Mouse (Mus musculus): ENCODE results near the gene Olfr998. TPM values are rescaled to one million over a fixed set of nuclear protein-coding genes. Genes with fewer than 3 reads are reported as not detected.
A peak's percentile ranks its signal among the peaks of the same experiment; 100 is the strongest.
"Not testable (repeated sequence)": the region's sequence is repeated elsewhere in the genome, so short reads cannot be mapped to it uniquely, and the experiment has no call there.

Gene Olfr998
- total RNA-seq (2012; rRNA removed) (not detected in 2 replicates), polyA plus RNA-seq (2012; ENCODE audit: insufficient read depth in 1 of 2, insufficient read length in 2 of 2, low read depth in 1 of 2, low replicate concordance in 2 of 2, missing spikeins in 1 of 2) (not detected)

GRCm38 (mm10) chr2:85588648-85589047 lies at the start of gene Olfr998:
Olfr998 (plus strand) TSS chr2:85588948.
- not testable (repeated sequence) for H3K36me3 ChIP-seq (ENCODE audit: control insufficient read depth in 1 of 2, insufficient read depth in 2 of 2, low read length in 2 of 2); H3K27ac ChIP-seq (ENCODE audit: control insufficient read depth, low read depth, low read length); H3K79me2 ChIP-seq (ENCODE audit: control insufficient read depth, insufficient read depth, low read length, poor library complexity); H3K9me3 ChIP-seq (replicated peaks; ENCODE audit: insufficient read depth, low read length); DNase-seq (ENCODE audit: low read depth, low spot score); H3K27me3 ChIP-seq (ENCODE audit: control insufficient read depth in 1 of 2, insufficient read depth in 2 of 2, low read length in 2 of 2); H3K4me1 ChIP-seq (ENCODE audit: control insufficient read depth in 1 of 2, insufficient read depth in 2 of 2, low read length in 2 of 2); H3K4me3 ChIP-seq (ENCODE audit: control insufficient read depth in 1 of 2, insufficient read depth in 1 of 2, low read depth in 2 of 2, low read length in 2 of 2); H3K9ac ChIP-seq (ENCODE audit: control insufficient read depth, low read depth, low read length, poor library complexity, severe bottlenecking)

- Histone ChIP-seq H3K36me3 (ENCODE audit: control insufficient read depth in 1 of 2, insufficient read depth in 2 of 2, low read length in 2 of 2) (no peaks in the 10 kb centered on the region), H3K27me3 (ENCODE audit: control insufficient read depth in 1 of 2, insufficient read depth in 2 of 2, low read length in 2 of 2) (no peaks in the 10 kb centered on the region), H3K27ac (ENCODE audit: control insufficient read depth, low read depth, low read length) (no peak overlapping the region), H3K4me3 (ENCODE audit: control insufficient read depth in 1 of 2, insufficient read depth in 1 of 2, low read depth in 2 of 2, low read length in 2 of 2) (no peak overlapping the region), H3K9me3 (replicated peaks; ENCODE audit: insufficient read depth, low read length) (no peaks in the 10 kb centered on the region), H3K4me1 (ENCODE audit: control insufficient read depth in 1 of 2, insufficient read depth in 2 of 2, low read length in 2 of 2) (no peaks in the 10 kb centered on the region), H3K9ac (ENCODE audit: control insufficient read depth, low read depth, low read length, poor library complexity, severe bottlenecking) (no peak overlapping the region), H3K79me2 (ENCODE audit: control insufficient read depth, insufficient read depth, low read length, poor library complexity) (no peaks in the 10 kb centered on the region)
- no peak for DNase-seq (ENCODE audit: low read depth, low spot score)
- TF ChIP-seq POLR2AphosphoS5 (IDR thresholded peaks at IDR 0.05; ENCODE audit: borderline replicate concordance, low read depth, low read length) = no peak
These were observed 33.9 kb upstream of the Olfr998 start for GRCm38 (mm10) chr2:85554806-85555205.

GRCm38 (mm10) chr2:85560226-85560625 lies 28.5 kb upstream of the Olfr998 start:
- H3K4me1 ChIP-seq (ENCODE audit: control insufficient read depth in 1 of 2, insufficient read depth in 2 of 2, low read length in 2 of 2) = no peaks in the 10 kb centered on the region; a peak in 1 of 4 replicates
- H3K9me3 ChIP-seq (replicated peaks; ENCODE audit: insufficient read depth, low read length) = no peaks in the 10 kb centered on the region
- no peaks in the 10 kb centered on the region; a peak in 1 of 4 replicates for H3K36me3 ChIP-seq (ENCODE audit: control insufficient read depth in 1 of 2, insufficient read depth in 2 of 2, low read length in 2 of 2)
- peak; percentile 42 for DNase-seq (ENCODE audit: low read depth, low spot score)
- no peak overlapping the region for H3K27ac ChIP-seq (ENCODE audit: control insufficient read depth, low read depth, low read length)
- no peaks in the 10 kb centered on the region for H3K79me2 ChIP-seq (ENCODE audit: control insufficient read depth, insufficient read depth, low read length, poor library complexity)
- H3K27me3 ChIP-seq (ENCODE audit: control insufficient read depth in 1 of 2, insufficient read depth in 2 of 2, low read length in 2 of 2) = no peaks in the 10 kb centered on the region
- H3K4me3 ChIP-seq (ENCODE audit: control insufficient read depth in 1 of 2, insufficient read depth in 1 of 2, low read depth in 2 of 2, low read length in 2 of 2) = no peak overlapping the region
- no peak for TF ChIP-seq POLR2AphosphoS5 (IDR thresholded peaks at IDR 0.05; ENCODE audit: borderline replicate concordance, low read depth, low read length)
- TF ChIP-seq ZNF384 (IDR thresholded peaks at IDR 0.05; ENCODE audit: low read depth, low read length) = no peak
- peak; percentile 90 for TF ChIP-seq USF1 (IDR thresholded peaks at IDR 0.05; ENCODE audit: low read depth, low read length)
- TF ChIP-seq RAD21 (IDR thresholded peaks at IDR 0.05; ENCODE audit: low read depth, low read length) = no peak
- TF ChIP-seq SIN3A (IDR thresholded peaks at IDR 0.05; ENCODE audit: low read length) = 0 out of 2 replicates have a peak, but pooled peaks have one; percentile 20
- 0 out of 2 replicates have a peak, but pooled peaks have one; percentile 46 for TF ChIP-seq ELF1 (IDR thresholded peaks at IDR 0.05; ENCODE audit: low read depth, low read length)
- TF ChIP-seq MYB (IDR thresholded peaks at IDR 0.05; ENCODE audit: low read depth, low read length) = no peak
- TF ChIP-seq MYC (IDR thresholded peaks at IDR 0.05; ENCODE audit: low read depth, low read length) = no peak
- TF ChIP-seq USF2 (IDR thresholded peaks at IDR 0.05; ENCODE audit: borderline replicate concordance in 1 of 2, insufficient read depth in 1 of 2, low read depth in 1 of 2, low read length in 2 of 2) = 0 out of 4 replicates have a peak, but pooled peaks have one; percentile 27 to 58
- TF ChIP-seq ETS1 (IDR thresholded peaks at IDR 0.05; ENCODE audit: low read depth, low read length) = no peak
- TF ChIP-seq MXI1 (IDR thresholded peaks at IDR 0.05; ENCODE audit: low read depth, low read length) = peak; percentile 32; the same call in 1 of the 2 replicates
- TF ChIP-seq ZC3H11A (IDR thresholded peaks at IDR 0.05; ENCODE audit: low read depth, low read length) = no peak
- TF ChIP-seq NELFE (IDR thresholded peaks at IDR 0.05; ENCODE audit: low read depth, low read length) = no peak
- TF ChIP-seq TAL1 (IDR thresholded peaks at IDR 0.05; ENCODE audit: low read length) = no peak
- TF ChIP-seq MAX (IDR thresholded peaks at IDR 0.05; ENCODE audit: low read length) = peak; percentile 68; the same call in 1 of the 2 replicates
- TF ChIP-seq HCFC1 (IDR thresholded peaks at IDR 0.05; ENCODE audit: low read depth, low read length) = no peak
- no peak overlapping the region for H3K9ac ChIP-seq (ENCODE audit: control insufficient read depth, low read depth, low read length, poor library complexity, severe bottlenecking)

Data from MEL (cell line).